Mouse (Mus musculus) testis, adult 2 months (tissue): ENCODE measurements around the gene Odf2l.

Experiments
- CTCF ChIP-seq: fragments of 200-500 bp; IDR thresholded peaks from 2 replicates; pipeline ENCODE4 v1.5.1; 2012; ENCODE audit warnings: low read depth, mild to moderate bottlenecking, inconsistent platforms, low read length, moderate library complexity; ENCODE audit not compliant: control insufficient read depth, insufficient read depth, insufficient replicate concordance
- POLR2A ChIP-seq: fragments of 200-500 bp; IDR thresholded peaks from 2 replicates; pipeline ENCODE4 v1.6.1; 2012; ENCODE audit warnings: low read depth, mild to moderate bottlenecking, inconsistent platforms, low read length, moderate library complexity; ENCODE audit not compliant: control insufficient read depth

GRCm38 (mm10) chr3:145146871-145147270, 28.5 kb downstream of the Odf2l start:
- TF ChIP-seq CTCF (no peak), POLR2A (no peak)
